ENCODE assay signal across 9 mouse cellular contexts in genomic region chr5:113208622-113209400, GRCm38 (mm10). TPM values are rescaled to one million over a fixed set of nuclear protein-coding genes. Genes with fewer than 3 reads are reported as not detected.
DNase-seq lines count a peak whose midpoint lies in the region; ATAC-seq and TF ChIP-seq lines count a peak whose summit lies in the region.
"Had no signal": no experiment of that assay in that cellular context is flagged by ENCODE, and none has a peak within 500 bp of the region (broad histone marks: within the 10 kb centered on the region; RNA-seq: fewer than 3 reads in every experiment).

No protein-coding gene starts in this region.

- H3K4me1 ChIP-seq in heart, adult 2 months (ENCODE audit: control insufficient read depth, insufficient read depth, low read length): peaks cover 48% of the 10 kb centered on the region
- H3K4me1 ChIP-seq in lung, adult 2 months (ENCODE audit: control insufficient read depth, insufficient read depth, low read length): peaks cover 35% of the 10 kb centered on the region
- H3K4me1 ChIP-seq in stomach, embryonic 15.5 days: peaks cover 46% of the 10 kb centered on the region

- 31% methylated on average over 11 of the region's 11 CpGs for WGBS in heart, adult 2 months
- 27% methylated on average over 11 of the region's 11 CpGs for WGBS in lung, adult 2 months
- WGBS in stomach, embryonic 15.5 days: 30% methylated on average over 11 of the region's 11 CpGs

- TF ChIP-seq CTCF in heart, adult 2 months (IDR thresholded peaks at IDR 0.05): no peak
- TF ChIP-seq CTCF in lung, adult 2 months (IDR thresholded peaks at IDR 0.05; ENCODE audit: insufficient read depth, low read length): no peak

- H3K27me3 ChIP-seq in heart, adult 2 months (ENCODE audit: control insufficient read depth, insufficient read depth, low read length): no peaks in the 10 kb centered on the region
- no peaks in the 10 kb centered on the region for H3K27me3 ChIP-seq in stomach, embryonic 15.5 days (replicated peaks)

- peak; percentile 75; the same call in 1 of the 2 replicates for TF ChIP-seq POLR2A in heart, adult 2 months (IDR thresholded peaks at IDR 0.05; ENCODE audit: insufficient read depth, low read depth, low read length)
- no peak for TF ChIP-seq POLR2A in lung, adult 2 months (IDR thresholded peaks at IDR 0.05; ENCODE audit: borderline replicate concordance, extremely low read depth, low read depth, low read length)

- TF ChIP-seq EP300 in heart, adult 2 months (IDR thresholded peaks at IDR 0.05; ENCODE audit: insufficient read depth, low read depth, low read length): peak; percentile 98

- no peaks in the 10 kb centered on the region for H3K79me2 ChIP-seq in heart, adult 2 months (replicated peaks; ENCODE audit: control insufficient read depth, insufficient read depth, low read length)

- H3K9me3 ChIP-seq in stomach, embryonic 15.5 days: no peaks in the 10 kb centered on the region

- peak overlapping the region; percentile 98 for H3K27ac ChIP-seq in heart, adult 2 months
- H3K27ac ChIP-seq in stomach, embryonic 15.5 days: peak overlapping the region; percentile 89

- H3K9ac ChIP-seq in heart, adult 2 months (ENCODE audit: low read depth, low read length): peak overlapping the region; percentile 64
- no peak overlapping the region for H3K9ac ChIP-seq in stomach, embryonic 15.5 days

- peak overlapping the region; percentile 22; the same call in 1 of the 2 replicates for H3K4me3 ChIP-seq in heart, adult 2 months
- no peak overlapping the region for H3K4me3 ChIP-seq in lung, adult 2 months (replicated peaks; ENCODE audit: extremely low read depth, low read depth, low read length)
- no peak overlapping the region for H3K4me3 ChIP-seq in stomach, embryonic 15.5 days (replicated peaks)

- intact Hi-C loops in left cerebral cortex, postnatal 4 days (cut with DNase I): no loop called here
- intact Hi-C loops in heart, adult 2 months (cut with DNase I): loop anchor here (1.0 kb wide), 1 partner anchor 10 kb away; no protein-coding TSS in a partner anchor

- peak; percentile 23; the same call in 1 of the 2 replicates for ATAC-seq in stomach, embryonic 15.5 days (ENCODE audit: insufficient read depth, low FRiP score, low read depth)
- no peak for ATAC-seq in inflammation-experienced regulatory T-cells, adult 6 months

- H3K4me2 ChIP-seq in stomach, embryonic 15.5 days: peak overlapping the region; percentile 5; the same call in 1 of the 2 replicates

- peaks cover 2% of the 10 kb centered on the region for H3K36me3 ChIP-seq in heart, adult 2 months (ENCODE audit: control insufficient read depth, insufficient read depth, low read length)
- H3K36me3 ChIP-seq in stomach, embryonic 15.5 days: no peaks in the 10 kb centered on the region

- DNase-seq in left cerebral cortex, postnatal 4 days: peak; percentile 82
- no peak for DNase-seq in left cerebral cortex, adult 11 months (ENCODE audit: low spot score)
- peak; percentile 75 to 81 for DNase-seq in cerebellum, postnatal 14 days
- peak; percentile 81 to 89 for DNase-seq in heart, adult 2 months
- peak; percentile 66 for DNase-seq in kidney, adult 11 months
- peak; percentile 49 for DNase-seq in lung, adult 2 months

RNA-seq across cellular contexts. Expression of gene 2900026A02Rik, which starts 12.2 kb away (rescaled TPM):
- 10 to 100 TPM; 40.1 to 41.4 TPM for total RNA-seq in left cerebral cortex, postnatal 4 days (2021)
- total RNA-seq in heart, adult 2 months (2021): 10 to 100 TPM; 19.2 to 21.4 TPM
- polyA plus RNA-seq in heart, adult 2 months (2012; rRNA removed): 18.0 and 24.5 TPM in 2 replicates
- 29.0 and 32.0 TPM in 2 replicates for polyA plus RNA-seq in lung, adult 2 months (2012; rRNA removed)
- polyA plus RNA-seq in stomach, embryonic 15.5 days (2015; fragmentation: Nextera tagmentation; extraction: Ambion mirVana): 12.6 and 15.2 TPM in 2 replicates
- 1 to 10 TPM; 1.4 to 3.2 (median 1.4) TPM for polyA plus RNA-seq in inflammation-experienced regulatory T-cells, adult 6 months (2017; shearing (Covaris generic))

RNA-seq across cellular contexts. Expression of gene Tmem211, which starts 17.9 kb away (rescaled TPM):
- total RNA-seq in left cerebral cortex, postnatal 4 days (2021): under 1 TPM in 1 of 2 experiments, not detected in 1; 0.18 TPM
- total RNA-seq in heart, adult 2 months (2021): not detected
- polyA plus RNA-seq in heart, adult 2 months (2012; rRNA removed): not detected in 2 replicates
- polyA plus RNA-seq in lung, adult 2 months (2012; rRNA removed): 0.08 TPM in 1 of 2 replicates, not detected in the other
- 0.48 and 0.57 TPM in 2 replicates for polyA plus RNA-seq in stomach, embryonic 15.5 days (2015; fragmentation: Nextera tagmentation; extraction: Ambion mirVana)
- not detected for polyA plus RNA-seq in inflammation-experienced regulatory T-cells, adult 6 months (2017; shearing (Covaris generic))
- total RNA-seq: layer of hippocampus, adult 18-20 months had no signal
